Mouse (Mus musculus) spleen, postnatal 10 days (tissue): ENCODE measurements around the gene Mrpl39.

Experiments used
- DNase-seq, 2 experiments: peaks; one replicate each; pipeline ENCODE4 v3.0.0; 2021 to 2022; ENCODE audit warnings: low spot score in 2 of 2

Gene Mrpl39

DNA sequence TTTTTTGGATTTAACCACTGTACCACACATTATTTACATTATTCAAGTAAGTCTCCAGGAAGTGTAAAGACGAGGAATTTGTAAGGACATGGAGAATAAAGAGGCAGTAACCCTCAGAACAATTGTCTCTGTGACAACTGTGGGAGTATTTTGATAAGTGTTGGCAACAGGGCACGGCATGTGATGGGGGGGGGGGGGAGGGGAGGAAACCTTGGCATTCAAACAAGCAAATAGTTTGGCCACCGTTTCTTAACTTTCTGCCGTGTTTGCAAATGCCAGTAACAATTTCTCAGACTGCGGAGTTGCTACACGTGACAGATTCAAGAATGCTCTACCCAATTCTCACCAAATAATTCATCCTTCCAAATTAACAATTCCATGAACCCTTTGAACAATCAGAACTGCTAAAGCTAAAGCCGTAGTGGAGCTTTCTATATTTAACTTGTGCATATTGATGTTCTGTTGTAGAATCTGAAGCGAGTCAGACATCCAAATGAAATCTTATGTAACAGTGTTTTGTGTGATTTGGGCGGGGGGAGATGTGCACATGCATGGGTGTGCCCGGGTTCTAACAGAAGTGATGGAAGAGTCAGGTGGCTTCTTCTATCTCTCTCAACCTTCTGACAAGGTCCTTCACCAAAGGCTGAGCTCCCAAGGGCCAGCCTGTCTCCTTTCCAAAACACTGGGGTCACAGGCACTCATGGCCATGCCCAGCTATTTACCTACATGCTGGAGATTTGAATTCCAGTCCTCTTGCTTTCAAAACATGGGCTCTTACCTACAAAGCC lies 9.4 kb upstream of the Mrpl39 start:
- no peak for DNase-seq

DNA sequence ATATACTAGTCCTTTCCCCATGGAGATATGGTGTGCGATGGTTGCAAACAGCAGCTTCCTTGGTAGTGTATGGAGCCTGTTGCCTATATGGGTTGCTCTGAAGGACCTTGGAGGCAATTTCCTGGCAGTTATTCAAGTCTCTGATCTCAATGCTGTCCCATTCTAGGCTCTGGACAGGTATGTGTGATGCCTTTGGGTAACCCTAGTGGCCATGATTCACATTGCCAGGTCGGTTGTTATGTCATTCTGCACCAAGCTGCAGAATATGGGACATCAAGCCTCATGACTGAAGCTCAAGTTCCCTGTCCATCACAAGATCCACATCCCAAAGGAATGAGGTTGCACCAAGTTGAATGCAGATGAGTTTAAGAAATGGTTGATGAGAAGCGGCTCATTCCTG lies 1.8 kb upstream of the Mrpl39 start:
- no peak for DNase-seq

DNA sequence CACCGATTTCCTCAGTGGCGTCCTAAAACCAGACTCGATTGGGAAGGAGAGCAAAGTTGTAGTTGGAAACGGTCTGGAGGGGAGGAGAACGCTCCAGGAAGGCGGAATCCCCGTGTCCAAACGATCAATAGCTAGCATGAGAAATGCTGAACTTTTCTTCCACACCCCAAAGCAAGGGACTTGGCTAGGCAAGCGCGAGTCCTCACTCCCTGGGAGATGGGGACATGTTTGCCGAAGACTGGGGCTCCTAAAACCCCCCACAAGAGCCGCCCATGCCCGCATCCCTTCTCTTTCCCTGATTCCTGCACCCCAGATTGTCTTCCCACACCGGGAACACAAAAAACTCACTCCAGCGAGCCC lies 756 bp downstream of the Mrpl39 start:
- no peak for DNase-seq

DNA sequence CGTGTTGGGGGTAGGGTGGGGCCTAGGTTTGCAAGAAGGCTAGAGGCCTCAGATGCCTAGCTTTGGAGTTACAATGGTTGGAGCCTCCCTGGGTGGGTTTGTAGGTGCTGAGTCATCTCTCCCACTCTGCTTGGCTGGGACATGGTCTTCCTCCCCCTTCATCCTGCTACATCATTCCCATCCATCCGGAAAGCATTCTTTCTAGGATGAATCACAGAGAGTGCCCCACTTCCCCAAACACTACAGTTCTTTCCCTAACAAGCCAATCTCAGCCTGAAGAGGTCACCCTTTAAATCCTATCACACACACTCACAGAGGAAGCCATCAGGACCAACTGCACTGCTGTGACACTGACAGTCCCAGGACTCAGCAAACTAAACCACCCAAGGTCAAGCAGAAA lies 14.9 kb downstream of the Mrpl39 start:
- DNase-seq, result no peak

DNA sequence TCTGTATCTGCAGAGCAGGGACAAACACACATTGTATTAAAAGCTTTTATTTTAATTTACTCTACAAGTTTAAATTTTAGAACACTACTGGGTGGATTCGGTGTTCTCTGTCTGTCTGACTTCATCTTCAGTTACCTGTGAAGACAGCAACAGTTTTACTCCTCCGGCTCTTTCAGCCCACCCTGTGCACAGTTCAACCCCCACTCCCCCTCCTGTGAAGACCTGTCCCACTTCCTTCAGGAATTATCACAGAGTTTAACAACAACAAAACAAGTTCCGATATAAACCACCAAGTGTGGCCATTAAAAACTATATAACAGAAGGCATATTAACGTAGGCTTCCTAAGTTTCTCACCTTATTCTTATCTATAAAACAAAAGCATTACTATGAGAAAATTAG lies 17.3 kb downstream of the Mrpl39 start:
- no peak for DNase-seq

DNA sequence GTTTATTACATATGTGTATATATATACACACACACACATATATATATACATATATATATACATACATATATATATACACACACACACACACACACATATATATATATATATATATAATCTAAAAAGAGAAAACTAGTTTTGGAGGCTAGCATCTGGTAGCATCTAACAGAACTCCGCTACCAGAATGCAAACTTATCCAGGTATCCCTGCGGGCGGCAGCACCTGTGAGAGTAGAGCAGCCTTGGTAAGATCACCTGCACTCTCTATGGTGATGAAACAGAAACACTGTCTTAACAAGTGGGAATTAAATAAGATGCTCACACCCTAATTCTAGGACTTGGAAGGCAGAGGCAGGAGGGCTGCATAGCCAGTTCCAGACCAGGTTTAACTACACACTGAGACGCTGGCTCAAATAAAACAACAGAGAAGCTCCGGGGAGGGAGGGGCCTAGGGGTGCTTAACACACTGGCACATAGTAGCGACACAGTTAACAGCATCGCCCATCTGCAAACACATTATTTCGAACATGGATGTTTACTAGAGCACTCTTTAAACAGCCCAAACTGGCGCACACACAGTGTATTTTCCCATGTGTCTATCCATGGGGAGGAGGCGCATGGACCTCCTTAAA lies 17.8 kb downstream of the Mrpl39 start:
- no peak for DNase-seq

DNA sequence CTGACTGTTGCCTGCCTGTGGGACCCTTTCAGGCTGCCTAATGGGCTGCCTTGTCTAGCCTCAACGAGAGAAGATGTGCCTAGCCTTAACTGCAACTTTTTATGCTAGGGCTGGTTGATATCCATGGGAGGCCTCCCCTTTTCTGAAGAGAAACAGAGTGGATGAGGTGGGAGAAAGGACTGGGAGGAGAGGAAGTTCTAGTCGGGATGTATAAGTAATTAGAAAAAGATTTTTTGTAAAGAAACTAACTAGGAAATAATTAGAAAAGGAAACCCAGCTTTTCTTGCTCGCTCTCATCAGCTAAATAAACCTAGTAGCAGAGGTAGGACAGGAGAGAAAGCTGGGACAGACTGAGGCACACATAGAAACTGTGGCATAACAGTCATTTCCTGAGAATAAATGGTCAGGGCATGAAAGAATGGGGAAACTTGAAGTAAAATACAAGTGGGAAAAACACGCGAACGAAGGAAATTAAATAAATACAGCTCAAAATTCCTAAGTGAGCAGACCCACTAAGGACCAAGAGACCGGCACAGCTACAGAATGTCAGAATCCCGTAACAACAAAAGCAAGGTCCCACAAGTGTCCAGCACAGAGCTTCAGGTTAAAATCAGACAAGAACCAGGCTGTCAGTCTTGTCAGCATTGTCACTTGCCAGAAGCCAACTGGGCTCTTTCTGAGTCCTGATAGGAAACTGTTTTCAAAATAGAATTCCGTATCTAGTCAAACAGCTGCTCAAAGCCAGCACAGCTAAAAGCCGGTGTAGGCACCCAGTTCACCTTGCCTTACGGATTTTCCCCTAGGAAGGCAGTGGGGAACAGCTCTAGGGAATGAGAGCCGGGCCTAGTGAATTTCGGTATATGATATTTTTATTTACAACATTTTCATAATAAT lies 18.6 kb downstream of the Mrpl39 start:
- DNase-seq, result no peak

DNA sequence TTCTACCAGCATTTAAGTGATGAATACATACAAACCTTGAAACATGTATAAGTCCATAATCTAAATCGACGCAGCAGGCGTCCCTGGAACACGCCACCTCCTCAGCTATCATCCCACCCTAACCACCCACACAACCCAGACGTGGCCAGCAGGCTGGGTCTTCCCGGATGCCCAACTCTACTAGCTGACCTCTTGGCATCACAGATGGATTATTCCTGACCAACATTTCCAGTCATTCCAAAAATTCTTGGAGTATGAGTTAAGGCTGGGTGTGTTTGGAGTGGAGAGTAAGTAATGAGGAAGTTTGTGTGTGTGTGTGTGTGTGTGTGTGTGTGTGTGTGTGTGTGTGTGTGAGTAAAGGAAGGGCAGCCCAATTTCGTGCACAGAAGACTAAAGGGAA lies 19.3 kb downstream of the Mrpl39 start:
- no peak for DNase-seq

DNA sequence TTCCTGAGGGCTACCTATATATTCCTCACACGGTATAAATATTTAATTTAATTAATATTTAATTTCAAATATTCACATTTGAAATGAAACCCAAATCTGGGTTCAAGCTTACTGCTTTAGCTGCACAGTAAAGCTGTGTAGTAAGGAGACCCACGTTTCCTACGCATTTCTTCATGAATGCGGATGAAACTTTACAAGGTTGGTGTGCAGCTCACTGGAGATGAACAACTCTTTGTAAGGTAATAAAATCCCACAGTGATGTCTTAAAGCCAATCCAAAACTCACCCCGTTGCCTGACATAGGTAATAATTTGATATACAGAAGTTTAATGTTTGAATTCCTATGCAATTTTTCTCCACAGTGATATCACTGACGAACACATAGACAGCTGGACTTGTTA lies 20.6 kb downstream of the Mrpl39 start:
- no peak for DNase-seq

DNA sequence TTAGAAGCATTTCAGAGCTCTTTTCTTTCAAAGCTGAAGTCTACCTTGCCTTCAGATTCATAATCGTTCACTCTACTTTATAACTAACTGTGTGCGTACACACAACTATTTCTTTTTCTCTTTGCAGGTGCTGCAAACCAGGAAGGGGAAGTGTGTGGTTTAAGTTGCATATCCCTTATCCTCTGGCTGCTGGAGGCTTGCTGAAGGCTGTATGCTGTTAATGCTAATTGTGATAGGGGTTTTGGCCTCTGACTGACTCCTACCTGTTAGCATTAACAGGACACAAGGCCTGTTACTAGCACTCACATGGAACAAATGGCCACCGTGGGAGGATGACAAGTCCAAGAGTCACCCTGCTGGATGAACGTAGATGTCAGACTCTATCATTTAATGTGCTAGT lies 21.6 kb downstream of the Mrpl39 start:
- no peak for DNase-seq

DNA sequence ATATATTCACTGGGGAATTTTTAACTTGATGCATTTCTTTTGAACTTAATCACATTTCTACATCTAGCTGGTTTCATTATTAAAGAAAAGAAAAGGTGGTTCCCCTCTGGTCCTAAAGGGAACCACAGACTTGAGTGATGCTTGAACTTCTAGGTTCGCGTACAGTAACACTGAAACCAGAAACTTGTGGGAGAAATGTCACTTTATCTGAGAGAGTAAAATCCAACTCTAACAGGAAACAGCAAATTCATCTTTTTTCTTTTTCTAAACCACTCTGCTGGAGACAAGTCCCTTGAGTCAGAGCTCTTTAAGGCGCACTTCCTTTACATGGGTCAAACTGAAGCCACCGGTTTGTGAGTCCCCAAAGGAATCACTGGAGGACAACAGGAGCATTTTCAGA lies 22.4 kb downstream of the Mrpl39 start:
- no peak for DNase-seq

DNA sequence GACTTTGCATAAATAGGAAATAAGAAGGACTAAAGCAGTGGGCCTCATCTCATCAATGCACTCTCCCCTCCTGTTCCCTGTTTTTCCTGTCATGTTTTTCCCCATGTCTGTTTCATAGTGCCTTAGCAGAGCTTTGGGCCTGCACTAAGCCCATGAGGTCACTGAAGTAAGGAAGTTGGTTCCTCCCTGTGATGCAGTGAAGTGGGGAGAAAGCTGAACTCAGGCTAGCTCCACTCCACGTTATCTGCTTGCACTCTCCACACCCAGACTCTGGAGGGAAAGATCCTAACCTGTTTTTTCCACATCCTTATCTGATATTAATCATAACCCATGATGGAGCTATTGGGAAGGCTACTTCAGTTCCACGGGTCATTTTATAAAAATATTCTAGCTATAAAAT lies 26.9 kb downstream of the Mrpl39 start:
- DNase-seq, result no peak

DNA sequence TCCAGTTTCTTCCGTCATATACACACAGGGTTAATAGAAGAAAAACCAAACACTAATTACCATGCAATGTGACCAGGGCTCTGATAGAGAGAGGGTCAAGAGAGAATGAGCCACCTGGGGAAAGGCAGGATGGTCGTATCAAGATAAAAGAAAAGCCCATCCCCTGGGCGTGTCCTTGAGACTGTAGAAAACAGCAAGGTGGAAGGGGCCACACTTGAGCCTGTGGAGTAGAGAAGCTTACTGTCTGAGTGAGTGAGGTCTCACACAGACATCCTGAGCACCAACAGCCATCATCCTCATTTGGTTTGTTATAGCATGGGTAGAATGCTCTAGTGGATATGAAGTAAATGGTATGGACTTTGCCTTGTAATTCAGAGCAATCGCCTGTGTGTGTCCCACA lies 27.7 kb downstream of the Mrpl39 start:
- no peak for DNase-seq

DNA sequence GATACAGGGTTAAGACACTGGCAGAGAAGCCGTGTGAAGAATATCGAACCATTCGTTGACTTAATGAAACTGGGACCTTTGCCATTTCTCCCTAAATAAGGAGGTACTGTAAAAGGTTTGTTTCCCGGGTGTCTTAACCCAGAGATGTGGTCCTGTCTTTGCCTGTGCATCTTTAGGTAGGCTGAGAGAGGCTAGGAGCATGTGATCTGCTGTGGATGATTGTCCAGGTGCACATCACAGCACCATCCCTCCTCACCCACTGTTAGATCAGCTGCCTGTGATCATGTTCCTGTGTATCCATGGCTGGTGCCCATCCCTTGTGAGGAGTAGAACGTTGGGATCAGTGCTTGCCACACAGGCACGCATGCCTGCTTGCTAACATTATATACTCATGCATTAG lies 29.0 kb downstream of the Mrpl39 start:
- DNase-seq, result no peak

DNA sequence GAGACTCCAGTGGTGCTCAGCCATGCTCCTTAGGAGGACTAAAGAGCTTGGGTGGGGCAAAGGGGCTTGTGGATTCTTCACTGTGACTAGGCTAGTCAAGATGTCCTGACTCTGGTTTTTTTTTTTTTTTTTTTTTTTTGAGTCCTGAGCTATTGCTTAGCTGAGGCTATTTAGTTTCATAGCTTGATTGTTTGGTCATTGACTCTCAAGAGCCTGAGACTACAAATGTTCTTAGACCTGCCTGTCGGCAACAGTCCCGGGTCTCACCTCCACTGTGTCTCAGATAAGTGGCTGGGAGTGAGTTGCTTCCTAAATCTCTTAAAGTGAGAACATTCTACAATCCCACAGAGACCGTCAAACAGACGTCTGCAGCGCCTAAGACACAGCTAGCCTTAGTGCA lies 30.0 kb downstream of the Mrpl39 start:
- DNase-seq, result no peak

DNA sequence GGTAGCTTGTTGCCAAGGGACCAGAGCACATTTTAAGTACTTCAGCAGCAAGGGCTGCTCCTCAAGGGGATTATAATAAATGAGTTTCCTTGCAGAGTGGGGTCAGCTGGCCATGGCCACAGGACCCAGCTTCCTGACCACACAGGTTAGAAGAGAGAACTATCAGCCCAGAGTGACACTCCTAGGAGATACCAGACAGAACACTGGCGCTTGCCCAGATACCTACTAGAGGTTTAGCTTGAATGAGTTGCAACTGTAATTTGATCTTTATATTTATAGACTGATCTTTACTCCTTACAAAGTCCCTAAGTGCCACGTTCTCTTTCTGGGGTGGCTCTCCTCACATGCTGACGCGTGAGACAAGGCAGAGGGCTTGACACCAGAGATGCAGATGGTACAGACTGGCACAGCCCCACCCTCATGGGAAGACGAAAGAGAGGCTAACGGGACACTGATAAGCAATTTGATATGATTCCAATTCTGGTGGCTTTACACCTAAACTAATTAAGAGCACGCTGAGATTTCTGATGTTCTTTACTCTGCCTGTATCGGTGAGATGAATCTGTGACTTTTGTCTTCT lies 30.8 kb downstream of the Mrpl39 start:
- DNase-seq, result no peak

DNA sequence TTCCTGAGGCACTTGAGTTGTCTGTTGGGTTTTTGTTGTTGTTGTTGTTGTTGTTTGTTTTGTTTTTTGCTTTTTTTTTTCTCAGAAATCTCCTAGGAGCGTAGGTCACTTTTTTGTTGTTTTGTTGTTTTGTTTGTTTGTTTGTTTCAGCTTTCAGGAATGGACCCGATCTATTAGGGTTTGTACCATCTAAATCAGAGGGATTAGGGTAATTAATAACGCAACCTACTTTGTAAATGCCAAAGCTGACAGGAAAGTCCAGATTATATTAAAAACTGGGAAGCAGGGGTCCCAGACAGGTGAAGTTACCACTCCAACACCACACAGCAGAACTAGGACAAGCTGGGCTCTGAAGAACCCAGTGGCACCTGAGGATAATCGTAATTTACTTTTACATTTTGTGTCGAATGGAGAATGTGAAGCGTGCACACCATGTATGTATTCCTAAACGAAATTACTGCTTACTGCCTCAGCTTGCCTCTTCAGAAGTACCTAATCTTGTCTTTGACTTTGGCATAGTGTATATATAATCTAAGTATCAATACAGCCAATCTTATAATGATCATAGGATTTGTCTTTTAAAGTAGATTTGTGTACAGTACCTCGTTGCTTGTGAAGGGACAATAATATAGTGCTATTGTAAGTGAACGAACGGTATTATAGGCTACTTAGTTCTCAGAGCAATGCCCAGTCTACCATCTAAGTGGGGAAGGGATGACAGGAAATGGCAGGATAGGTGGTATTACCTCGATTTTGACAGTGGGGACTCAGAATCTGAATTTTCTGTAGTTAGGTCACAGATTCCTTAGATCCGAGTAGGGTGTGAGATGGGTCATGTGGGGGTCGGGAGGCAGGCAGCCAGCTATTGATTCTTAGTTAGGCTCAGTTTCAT lies 31.5 kb downstream of the Mrpl39 start:
- DNase-seq, result no peak

DNA sequence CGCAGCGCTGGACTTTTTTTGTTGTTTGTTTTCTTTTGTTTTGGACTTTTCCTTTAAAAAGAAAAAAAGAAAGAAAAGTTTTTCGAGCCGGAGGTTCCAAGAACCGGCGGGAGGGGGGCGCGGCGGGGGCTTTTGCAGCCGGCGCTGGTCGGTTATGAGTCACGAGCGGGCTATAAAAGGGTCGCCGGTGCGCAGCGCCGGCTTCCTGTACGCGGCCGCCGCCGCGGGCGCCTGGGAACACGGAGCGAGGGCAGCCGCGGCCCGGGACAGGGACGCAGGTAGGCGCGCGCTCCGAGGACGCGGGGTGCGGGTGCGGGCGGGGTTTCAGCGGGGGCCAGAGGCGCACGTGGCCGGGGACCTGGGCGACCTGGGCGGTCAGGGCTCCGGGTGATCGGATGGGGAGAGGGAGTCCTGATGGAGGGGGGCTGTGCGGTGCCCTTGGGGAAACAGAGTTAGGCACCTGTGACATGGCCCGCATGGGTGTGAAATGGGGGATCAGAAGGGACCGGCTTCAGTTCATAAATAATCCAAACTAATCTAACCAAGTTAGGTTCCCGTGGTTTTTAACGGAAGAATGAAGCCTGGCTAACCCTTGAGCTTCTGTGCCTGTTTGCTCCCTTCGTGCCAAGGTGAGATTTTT lies 32.3 kb downstream of the Mrpl39 start:
- peak; percentile 10 to 64 for DNase-seq

DNA sequence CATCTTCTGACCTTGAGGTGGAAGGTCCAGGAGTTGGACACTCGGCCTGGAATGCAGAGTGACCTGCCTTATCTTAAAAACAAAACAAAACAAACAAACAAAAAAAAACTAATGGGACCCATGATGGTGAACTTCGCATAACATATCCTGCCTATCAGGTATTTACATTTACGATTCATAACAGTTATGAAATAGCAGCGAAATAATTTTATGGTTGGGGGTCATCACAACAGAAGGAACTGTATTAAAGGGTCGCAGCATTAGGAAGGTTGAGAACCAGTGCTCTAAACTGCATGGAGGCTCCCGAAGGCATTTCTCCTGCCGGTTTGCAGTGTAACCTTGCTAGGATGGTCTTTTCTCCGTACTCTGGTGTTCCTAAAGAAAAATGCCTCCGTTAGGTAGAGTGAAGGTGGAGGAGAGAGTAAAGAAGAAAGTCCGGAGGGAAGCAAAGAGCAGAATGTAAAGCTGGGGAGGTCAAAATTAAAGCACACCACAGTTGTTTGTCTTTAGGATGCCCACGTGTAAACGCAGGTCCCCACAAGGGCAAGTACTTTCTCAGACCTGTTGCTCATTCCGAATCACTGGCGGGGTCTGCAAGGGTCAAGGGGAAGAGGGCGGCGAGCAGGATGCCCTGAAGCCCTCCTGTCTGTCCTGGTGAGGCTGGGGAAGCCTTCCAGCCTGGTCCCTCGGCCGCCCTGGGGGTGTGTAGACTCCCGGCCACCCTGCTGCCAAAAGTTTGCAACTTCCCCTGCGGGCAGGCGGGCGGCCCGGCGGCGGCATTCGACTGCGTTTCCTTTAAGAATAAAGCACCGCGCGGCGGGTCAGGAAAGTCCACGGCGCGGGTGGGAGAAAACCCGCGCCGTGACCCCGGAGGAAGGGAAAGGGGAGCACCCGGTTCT lies 33.1 kb downstream of the Mrpl39 start:
- peak; percentile 19 to 54 for DNase-seq

DNA sequence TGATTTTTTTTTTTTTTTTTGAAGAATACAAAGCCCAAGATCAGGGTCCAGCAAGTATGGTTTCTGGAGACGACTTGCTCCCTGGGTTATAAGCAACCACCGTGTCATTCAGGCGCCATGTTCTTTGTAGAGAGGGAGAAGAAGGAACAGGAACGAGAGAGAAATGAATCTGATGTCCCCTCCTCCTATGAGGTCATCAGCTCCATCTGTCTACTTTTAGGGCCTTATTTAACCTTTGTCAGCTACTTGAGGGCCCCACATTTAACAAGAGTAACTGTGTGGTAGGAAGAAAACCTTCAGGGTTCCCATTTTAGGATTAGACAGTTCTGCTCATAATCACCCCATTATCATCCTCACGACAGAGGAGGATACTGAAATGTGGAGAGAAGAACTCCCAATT lies 34.5 kb downstream of the Mrpl39 start:
- DNase-seq, result no peak
